Mouse (Mus musculus) T-helper 1 cell (primary cell): ENCODE results near the gene Cnksr1.

Experiments used
- in situ Hi-C: fragments of 300-600 bp; cut with MboI, MseI; formaldehyde crosslinking; loops from one replicate; pipeline ENCODE4 v1.15.1; 2025; ENCODE audit warnings: high pct_unique_total_duplicates

Cnksr1 gene

DNA sequence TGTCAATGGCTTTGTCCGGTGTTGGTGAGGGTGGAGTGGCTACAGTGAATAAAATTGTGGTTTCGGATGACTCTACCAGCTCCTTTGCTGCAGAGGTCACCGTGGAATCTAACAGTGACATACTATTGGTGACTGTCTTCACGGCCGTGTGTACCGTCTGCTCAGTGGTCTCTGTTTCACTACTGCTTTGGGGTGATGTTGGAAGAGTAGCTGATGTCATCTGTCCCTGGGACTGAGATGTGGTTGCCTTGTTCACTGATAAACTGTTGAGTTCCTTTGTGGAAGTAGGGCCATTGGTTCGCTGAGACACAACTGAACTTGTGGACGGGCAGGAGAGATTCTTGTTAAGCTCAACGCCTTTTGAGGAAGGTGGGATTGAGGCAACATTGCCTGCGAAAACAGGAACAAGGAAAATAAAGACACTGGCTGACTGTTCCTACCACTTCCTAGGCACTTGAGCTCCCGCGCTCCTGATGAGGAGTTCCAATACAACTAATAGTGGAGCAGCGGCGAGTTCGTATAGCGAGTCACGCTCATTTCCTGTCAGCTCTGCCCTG is 34.8 kb downstream of the Cnksr1 start:
- in situ Hi-C loops: no loop called here

DNA sequence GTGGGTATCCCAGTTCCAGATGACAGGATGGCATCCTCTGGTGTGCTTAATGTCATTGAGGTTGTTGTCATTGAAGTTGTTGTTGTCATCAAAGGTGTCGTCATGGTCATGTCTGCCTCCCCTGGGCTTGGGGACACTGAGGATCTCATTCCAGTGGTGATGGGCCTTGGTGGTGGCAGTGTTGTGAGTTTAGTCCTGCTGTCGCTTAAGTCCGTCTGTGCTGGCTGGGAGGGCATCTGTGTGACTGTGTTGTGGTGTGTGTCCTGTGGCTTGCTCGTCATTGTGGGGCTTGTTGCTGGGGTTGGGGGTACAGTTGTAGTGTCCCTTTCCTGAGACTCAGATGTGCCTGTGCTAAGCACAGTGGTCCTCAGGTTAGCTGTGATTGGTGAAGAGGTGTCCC is 35.3 kb downstream of the Cnksr1 start, which contains the start of gene Gm7534:
TSS of gene Gm7534 (minus strand) at position 101 of the 400 bp plus-strand sequence.
- in situ Hi-C loops: no loop called here

DNA sequence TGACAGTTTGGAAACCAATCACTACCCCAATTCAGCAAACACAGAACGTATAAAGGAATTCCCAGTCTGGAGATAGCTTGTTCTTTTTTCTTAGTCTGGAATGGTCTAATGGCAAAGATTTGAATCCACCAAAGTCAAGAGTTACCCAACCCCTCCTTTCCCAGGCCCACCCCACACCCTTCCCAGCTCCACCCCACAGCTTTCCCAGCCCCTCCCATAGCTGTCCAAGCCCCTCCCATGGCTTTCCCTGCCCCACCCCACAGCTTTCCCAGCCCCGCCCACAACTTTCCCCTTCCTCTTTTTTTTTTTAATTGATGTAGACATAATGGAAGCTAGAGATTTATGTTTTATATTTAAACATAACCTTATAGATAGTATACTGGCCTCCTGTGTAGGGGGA is 38.8 kb downstream of the Cnksr1 start:
- in situ Hi-C loops: no loop called here

DNA sequence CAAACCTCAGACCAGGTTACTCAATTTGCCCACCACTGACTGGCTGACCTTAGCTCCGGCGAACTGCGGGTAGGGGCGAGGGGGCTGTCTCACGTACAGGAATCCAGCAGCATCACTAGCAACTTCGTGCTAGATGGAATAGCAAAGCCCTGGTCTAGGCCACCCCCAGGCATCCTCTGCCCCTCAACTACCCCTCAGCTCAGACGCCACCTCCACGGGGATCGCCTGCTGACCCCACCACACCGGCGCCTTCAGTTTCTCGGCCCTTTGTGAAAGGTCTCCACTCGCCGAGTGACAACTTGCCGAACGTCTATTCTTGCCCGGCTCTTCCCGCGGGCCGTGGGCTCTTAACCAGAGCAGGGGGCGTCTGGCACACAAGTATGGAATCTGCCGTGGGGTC is 51.9 kb downstream of the Cnksr1 start:
- in situ Hi-C loops: loop anchor here (5.0 to 10.0 kb wide), 2 partner anchors 106 to 1261 kb away; partner anchors contain the start of gene Fam76a

DNA sequence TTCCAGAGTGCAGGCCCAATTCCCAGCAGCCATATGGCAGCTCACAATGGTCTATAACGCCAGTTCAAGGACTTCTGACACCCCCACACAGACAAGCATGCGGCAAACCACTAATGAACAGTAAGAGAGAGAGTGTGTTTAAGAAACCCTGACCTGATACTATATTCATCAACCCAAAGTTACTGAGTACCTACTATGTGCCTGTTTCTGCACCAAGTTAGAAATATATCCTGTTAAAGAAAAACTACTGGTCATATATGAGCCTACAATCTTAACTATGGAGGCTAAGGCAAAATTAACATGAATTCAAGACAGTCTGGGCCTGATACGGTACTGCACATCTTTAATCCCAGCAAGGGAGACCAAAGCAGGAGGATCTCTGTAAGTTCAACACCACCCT is 52.6 kb downstream of the Cnksr1 start:
- in situ Hi-C loops: loop anchor here (5.0 to 10.0 kb wide), 2 partner anchors 107 to 1261 kb away; partner anchors contain the start of gene Fam76a

DNA sequence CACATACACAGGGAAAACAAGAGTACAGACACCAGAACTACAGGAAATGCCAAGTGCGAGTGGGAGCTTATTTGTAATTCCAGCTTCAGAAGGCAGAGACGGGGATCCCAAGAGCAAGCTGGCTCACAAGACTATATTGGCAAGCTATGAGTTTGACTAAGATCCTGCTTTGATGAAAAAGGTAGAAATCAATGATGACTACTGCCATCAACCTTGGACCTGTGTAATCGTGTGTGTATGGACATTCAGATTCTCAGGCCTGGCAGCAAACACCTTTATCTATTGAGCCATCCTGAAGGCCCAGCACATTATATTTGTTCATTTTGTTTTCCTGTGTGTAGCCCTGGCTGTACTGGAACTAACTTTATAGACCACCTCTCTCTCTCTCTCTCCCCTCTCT is 54.5 kb downstream of the Cnksr1 start:
- in situ Hi-C loops: loop anchor here (10.0 kb wide), 1 partner anchor 1259 kb away; the partner anchor contains the start of gene Fam76a

DNA sequence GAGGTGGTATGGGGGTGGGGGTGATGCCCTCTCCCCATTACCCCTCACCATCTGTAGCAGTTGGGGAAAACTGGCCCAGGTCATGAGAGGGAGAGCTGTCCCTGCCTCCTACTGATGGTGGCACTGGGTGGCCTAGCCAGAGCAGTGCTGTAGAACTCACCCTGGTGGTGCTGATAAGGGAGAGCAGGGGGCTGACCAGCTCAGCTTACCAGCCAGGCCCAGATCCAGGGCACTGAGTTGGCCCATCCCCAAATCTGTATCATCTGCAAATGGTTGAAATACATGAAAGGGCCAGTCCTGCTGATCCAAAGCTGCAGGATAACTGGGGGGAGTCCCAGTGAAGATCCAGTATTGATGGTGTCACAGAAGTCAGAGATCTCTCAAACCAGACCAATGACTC is 56.4 kb downstream of the Cnksr1 start:
- in situ Hi-C loops: loop anchor here (10.0 kb wide), 1 partner anchor 1257 kb away; the partner anchor contains the start of gene Fam76a

DNA sequence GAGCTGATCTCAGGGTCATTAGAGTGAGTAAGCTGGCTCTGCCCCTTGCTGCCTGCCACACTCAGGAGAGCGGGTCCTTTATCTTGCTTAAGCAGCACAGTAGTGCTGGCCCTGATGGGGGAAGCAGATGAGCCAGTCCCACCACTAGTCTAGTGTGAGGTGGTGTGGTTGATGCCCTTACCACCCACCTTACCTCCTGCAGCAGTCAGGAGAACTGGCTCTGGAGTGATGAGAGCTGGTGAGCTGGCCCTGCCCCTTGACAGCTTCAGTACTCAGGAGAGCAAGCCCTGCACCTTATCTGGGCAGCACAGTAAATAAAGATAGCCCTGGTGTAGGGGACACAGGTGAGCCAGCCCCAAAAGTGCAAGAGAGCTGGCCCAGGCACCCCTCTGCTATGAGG is 57.1 kb downstream of the Cnksr1 start:
- in situ Hi-C loops: loop anchor here (10.0 kb wide), 1 partner anchor 1256 kb away; the partner anchor contains the start of gene Fam76a
